Mouse (Mus musculus) T-helper 17 cell (primary cell): ENCODE results near the gene Mybpc2.

Experiments used
- in situ Hi-C, 2 experiments: fragments of 300-600 bp; cut with MboI, MseI; formaldehyde crosslinking; loops; 1 replicate in 1 of 2; 2 replicates in 1 of 2; pipeline ENCODE4 v1.15.1; 2025; ENCODE audit warnings: high pct_unique_total_duplicates in 2 of 2

The Mybpc2 gene

DNA sequence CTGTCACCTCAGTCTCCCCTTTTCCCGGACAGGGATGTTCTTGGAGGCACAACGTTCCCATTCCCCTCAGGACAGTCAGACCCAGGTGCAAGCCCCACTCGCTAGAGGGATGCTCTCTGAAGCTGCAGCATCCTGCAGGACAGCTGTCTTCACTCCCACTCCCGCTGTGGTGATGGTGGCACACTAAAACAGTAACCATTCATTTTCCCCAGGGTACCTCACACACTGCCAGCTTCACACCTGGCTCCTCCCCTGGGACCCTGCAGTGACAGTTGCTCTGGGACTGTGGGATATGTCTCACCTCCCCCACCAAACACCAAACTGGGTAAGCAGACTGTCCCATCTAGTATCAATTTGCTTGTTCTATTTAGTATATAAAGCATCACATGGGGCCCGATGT is 23.3 kb upstream of the Mybpc2 start:
- in situ Hi-C loops: no loop called here

- in situ Hi-C loops: no loop called here
These were observed 22.6 kb upstream of the Mybpc2 start for GRCm38 (mm10) chr7:44547041-44547440.

- in situ Hi-C loops: no loop called here
These were observed 21.8 kb upstream of the Mybpc2 start for GRCm38 (mm10) chr7:44546274-44546673.

DNA sequence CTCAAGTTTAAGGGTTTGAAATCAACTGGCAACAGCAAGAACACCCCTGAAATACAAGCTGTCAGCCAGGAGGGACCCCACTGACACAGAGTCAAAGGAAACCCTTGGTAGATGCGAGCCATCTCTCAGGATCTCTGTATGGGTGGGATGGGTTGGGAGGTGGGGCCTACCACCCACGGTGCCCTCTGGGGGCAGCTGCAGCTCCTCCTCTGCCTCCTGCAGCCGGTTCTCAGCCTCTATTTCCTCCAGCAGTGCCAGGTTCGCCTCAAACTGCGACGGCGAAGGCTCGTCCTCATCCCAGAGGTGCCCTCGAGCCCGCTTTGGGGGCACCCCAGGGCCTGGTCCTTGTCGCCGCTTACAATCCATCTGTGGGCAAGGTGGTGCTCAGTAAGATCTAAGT is 18.6 kb upstream of the Mybpc2 start:
- in situ Hi-C loops: no loop called here

- in situ Hi-C loops: no loop called here
These were observed 18.1 kb upstream of the Mybpc2 start for GRCm38 (mm10) chr7:44542555-44542954.

DNA sequence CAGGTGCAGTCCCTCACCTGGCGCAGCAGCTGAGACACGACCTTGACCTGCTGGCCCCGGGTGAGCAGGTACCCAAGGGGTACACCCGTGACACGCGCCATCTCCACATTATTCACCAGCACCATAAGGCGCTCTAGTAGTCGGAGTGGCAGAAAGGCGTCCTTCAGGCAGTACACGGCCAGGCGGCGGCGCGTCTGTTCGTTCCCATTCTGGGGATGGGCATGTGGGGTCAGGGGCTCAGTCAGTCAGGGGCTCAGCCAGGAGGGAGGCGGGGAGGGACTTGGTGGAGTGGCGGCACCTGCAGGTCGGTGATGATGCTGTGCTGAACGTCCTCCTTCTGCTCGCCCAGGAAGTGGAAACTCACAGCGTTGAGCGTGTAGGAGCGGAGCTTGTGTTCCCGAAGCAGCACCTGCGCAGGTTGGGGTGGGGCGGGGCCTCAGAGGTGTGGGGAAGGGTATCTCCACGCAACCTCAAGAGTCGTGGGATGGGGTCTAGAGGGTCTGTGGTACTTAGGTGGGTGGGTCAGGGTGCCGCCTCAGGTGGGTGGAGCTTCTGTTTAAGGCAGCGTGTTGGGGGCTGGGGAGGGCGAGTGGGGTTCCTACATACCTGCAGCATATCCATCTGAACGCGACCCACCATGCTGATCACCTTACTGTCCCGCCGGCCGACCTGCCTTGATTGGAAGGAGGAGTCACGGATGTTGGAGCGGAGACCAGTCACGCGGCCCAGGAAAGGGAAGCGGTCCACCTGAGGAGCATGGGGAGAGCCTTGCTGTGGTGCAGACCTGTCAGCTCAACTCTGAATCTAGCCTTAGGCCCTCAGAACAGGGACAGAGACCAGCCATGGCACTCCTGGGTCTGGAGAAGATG is 14.5 kb upstream of the Mybpc2 start:
- in situ Hi-C loops: no loop called here

- in situ Hi-C loops: no loop called here
These were observed 13.0 kb upstream of the Mybpc2 start for GRCm38 (mm10) chr7:44537496-44537895.

DNA sequence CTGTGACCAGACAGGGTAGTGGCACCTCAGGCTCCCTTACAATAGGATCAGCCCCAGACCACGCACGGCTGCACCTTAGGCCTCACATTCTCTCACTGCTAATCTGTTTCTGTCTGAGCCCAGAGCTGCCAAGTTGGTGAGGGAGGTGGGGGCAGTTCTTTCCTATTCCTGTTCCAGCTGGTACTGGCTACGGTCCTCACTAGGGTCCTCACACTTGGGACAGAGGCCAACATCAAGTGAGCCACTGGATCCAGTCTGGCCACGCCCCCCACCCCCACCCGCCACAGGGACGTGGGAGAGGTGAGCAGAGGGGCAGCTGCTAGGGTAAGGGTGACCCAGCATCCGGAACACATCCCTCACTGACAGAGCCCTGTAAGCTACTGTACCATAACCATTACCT is 12.6 kb upstream of the Mybpc2 start:
- in situ Hi-C loops: no loop called here

GRCm38 (mm10) chr7:44536590-44536968 is 12.1 kb upstream of the Mybpc2 start:
- in situ Hi-C loops: no loop called here

DNA sequence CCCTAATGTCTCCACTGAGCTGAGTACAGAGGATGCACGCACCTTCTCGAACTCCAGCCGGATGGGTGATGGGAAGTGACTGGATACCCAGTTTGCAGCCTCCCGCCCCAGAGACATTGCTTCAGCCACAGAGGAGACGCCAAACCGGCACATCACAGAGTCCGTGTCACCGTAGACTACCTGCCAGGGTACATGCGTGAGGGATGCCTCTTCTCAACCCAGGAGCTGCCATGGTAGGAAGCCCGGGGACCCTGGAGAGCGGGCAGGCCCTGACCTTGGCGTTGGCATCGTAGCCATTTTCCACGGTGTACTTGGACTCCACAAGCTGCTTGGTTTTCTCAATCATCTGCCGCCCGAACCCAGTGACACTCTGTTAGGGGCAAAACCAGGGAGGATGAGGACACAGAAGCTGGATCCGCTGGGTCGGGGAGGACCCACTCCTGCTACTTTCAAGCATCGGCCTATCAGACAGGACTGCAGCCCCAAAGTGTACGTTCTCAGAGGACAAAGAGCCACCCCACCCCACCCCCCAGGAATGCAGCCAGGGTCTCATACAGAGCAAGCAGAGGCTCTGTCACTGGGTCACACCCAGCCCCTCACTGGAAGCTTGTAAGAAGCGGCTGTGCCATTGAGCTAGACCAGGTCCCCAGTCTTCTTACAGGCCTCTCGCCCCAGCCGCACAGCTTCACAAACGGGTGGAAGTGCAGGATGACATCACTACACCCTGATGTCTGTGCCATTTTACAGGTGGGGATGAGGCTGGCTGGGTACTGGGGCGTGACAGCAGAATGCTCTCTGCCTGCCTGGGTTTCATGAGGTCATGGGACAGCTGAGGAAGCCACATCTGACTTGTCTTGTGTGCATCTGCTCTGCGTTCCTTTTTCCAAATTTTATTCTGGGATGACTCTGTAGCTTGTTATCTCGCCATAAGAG is 11.5 kb upstream of the Mybpc2 start:
- in situ Hi-C loops: no loop called here

- in situ Hi-C loops: no loop called here
These were observed 10.4 kb upstream of the Mybpc2 start for GRCm38 (mm10) chr7:44534656-44535441.

DNA sequence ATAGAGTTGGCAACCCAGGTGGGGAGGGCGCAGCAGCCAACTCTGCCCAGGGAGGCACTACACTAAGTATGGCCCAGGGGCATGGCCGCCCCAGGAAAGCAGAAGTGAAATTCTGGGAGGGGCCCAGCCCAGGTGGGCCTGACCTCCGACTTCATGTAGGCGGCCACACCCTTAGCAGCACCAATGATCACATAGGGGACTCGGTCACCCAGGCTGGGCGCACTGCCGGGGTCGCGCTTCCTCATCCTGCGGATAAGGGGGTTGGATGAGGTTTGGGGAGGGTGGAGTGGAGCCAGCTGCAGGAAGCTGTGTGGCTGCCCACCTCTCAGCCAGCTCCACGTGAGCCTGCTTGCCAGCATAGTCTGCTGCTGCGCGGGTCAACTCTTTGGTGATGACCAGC is 9.8 kb upstream of the Mybpc2 start:
- in situ Hi-C loops: no loop called here

DNA sequence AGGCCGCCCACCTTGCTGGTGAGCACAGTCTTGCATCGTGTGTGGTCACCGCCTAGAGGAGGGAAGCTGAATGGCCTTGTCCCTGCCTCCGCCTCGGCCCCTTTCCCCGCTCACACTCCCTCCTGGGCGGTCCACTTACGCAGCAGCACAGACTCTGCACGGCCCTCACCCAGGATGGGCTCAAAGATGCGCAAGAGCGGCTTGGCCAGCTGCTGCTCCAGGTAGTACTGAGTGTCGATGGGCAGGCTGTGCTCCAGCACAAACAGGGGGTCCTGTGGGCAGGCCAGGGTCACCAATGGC is 9.2 kb upstream of the Mybpc2 start:
- in situ Hi-C loops: no loop called here

DNA sequence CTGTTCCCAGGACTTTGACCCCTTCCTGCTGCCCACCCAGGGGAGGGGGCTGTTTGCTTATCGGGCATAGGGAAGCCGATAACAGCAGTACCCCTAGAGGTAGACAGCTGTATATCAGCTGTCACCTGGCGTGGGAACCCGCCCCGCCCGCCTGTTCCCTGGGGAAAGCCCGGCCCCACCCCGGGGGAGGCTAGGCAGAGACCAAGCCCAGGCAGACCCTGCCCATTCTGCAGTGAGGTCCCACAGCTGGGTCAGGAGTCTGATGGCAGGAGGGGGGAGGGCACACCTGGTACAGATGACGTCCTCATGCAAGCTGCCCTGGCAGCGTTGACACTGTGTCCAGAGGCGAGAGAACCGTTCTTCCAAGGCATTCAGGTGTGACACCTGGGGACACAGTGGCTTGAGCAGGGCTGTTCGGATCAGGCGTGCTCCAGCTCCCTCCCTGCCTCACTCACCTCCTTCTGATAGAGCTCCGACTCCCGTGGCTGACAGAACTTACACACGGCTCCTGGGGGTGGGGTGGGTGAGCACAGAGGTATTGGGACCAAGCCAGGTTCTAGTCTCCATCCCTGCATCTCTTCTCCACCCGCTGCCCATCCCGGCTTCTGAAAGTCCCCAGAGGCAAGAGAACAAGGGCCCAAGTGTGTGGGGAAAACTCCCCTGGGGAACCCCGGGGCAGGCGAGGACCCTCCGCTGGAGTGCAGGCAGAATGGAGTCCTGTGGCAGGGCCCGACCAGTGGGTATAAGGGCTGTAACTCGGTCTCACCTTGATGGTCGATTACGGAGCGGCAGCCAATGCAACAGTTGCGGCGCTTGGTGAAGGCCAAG is 8.7 kb upstream of the Mybpc2 start:
- in situ Hi-C loops: no loop called here

GRCm38 (mm10) chr7:44531946-44532732 is 7.7 kb upstream of the Mybpc2 start, which contains the start of gene Spib:
Gene Spib, minus strand, starts transcription at chr7:44532071.
- in situ Hi-C loops: no loop called here

DNA sequence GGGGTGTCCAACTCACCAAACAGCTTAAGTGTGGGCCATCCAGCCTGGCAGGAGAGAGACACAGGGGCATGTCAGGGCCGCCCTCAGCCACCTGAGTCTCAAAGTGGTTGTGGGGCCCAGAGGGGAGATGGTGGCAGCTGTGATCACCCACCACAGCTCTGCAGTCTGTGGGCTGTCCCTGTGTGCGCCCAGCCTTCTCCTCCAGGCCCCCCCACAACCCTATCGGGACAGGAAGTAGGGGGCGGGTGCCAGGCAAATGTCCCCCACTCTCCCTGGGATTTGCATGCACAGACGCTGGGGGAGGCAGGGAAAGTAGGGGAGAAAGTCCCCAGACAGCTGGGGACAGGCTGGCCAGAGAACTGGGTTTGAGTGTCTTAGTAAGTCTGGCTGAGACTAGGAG is 6.8 kb upstream of the Mybpc2 start:
- in situ Hi-C loops: no loop called here

DNA sequence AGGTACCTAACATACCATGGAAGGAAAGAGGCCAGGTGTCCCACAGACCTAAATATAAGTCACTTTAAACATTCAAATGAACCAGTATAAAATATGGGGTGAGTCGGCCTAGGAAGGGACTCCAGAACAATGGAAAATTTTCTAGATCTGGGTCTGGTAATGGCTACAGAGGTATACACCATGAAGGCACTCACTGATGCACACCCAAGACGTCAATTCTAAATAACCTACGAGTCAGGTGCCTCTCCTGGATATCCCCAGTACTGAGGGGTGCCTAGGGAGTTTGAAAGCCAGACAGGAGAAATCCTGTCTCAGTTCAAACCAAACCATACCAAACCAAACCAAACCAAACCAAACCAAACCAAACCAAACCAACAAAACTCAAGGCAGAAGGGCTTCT is 6.1 kb upstream of the Mybpc2 start:
- in situ Hi-C loops: no loop called here

GRCm38 (mm10) chr7:44529518-44529917 is 5.1 kb upstream of the Mybpc2 start:
- in situ Hi-C loops: no loop called here

GRCm38 (mm10) chr7:44527483-44528398 is 3.3 kb upstream of the Mybpc2 start:
- in situ Hi-C loops: no loop called here
